Mouse (Mus musculus): ENCODE data around the gene Arid3c. TPM values are rescaled to one million over a fixed set of nuclear protein-coding genes. Genes with fewer than 3 reads are reported as not detected.
"Not testable (repeated sequence)": the region's sequence is repeated elsewhere in the genome, so short reads cannot be mapped to it uniquely, and the experiment has no call there.

Arid3c gene
- polyA plus RNA-seq, 1 experiment from 2014 or later = not detected

- not testable (repeated sequence) for ATAC-seq (ENCODE audit: insufficient read depth); H3K36me3 ChIP-seq (ENCODE audit: insufficient read depth); H3K27me3 ChIP-seq (ENCODE audit: insufficient read depth, low read length); H3K27ac ChIP-seq (ENCODE audit: low read depth); H3K9ac ChIP-seq; H3K4me1 ChIP-seq (ENCODE audit: insufficient read depth); H3K9me3 ChIP-seq (ENCODE audit: low read depth, low read length); DNase-seq; H3K4me3 ChIP-seq (ENCODE audit: low read depth, low read length)
- H3K4me2 ChIP-seq = 0 out of 2 replicates have a peak overlapping the region, but pooled peaks have one; percentile 18
- WGBS = 21% methylated on average over 4 of the region's 4 CpGs
These were observed 37.4 kb downstream of the Arid3c start for GRCm38 (mm10) chr4:41693511-41693910.

DNA sequence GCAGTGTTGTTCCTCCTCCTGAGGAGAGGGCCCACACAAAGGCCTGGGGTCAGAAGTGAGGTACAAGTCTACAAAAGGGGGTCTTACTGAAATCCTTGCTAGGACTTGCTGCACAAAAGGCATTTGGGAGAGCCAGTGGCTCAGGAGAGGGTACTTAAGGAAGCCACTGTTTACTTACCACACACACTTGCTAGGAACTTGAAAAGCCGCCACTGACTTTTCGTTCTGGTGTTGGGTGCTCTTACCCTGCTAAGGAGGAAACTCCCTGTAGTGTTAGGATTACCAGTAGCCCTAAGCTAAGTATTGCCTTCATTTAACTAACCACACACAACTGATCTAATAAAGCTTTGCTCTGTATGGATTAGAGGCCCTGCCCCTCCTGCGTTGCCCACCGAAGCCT lies 40.9 kb downstream of the Arid3c start:
- H3K27ac ChIP-seq (ENCODE audit: low read depth); DNase-seq; H3K4me1 ChIP-seq (ENCODE audit: insufficient read depth); H3K36me3 ChIP-seq (ENCODE audit: insufficient read depth); H3K4me2 ChIP-seq; H3K9ac ChIP-seq; H3K9me3 ChIP-seq (ENCODE audit: low read depth, low read length); H3K27me3 ChIP-seq (ENCODE audit: insufficient read depth, low read length); H3K4me3 ChIP-seq (ENCODE audit: low read depth, low read length): not testable (repeated sequence)
- no CpG with 5 or more reads among the region's 4 CpGs for WGBS
- peak; percentile 33; the same call in 1 of the 2 replicates for ATAC-seq (ENCODE audit: insufficient read depth)

GRCm38 (mm10) chr4:41688562-41688961 lies 42.4 kb downstream of the Arid3c start:
- not testable (repeated sequence) for H3K4me1 ChIP-seq (ENCODE audit: insufficient read depth); H3K36me3 ChIP-seq (ENCODE audit: insufficient read depth); H3K4me3 ChIP-seq (ENCODE audit: low read depth, low read length); H3K9me3 ChIP-seq (ENCODE audit: low read depth, low read length); H3K9ac ChIP-seq; H3K27me3 ChIP-seq (ENCODE audit: insufficient read depth, low read length); H3K4me2 ChIP-seq; ATAC-seq (ENCODE audit: insufficient read depth); DNase-seq
- H3K27ac ChIP-seq (ENCODE audit: low read depth) = peak overlapping the region; percentile 36; the same call in 1 of the 2 replicates
- WGBS = 44% methylated on average over 1 of the region's 1 CpGs

GRCm38 (mm10) chr4:41685882-41686492 lies 45.0 kb downstream of the Arid3c start:
- H3K4me2 ChIP-seq; H3K27ac ChIP-seq (ENCODE audit: low read depth); H3K4me3 ChIP-seq (ENCODE audit: low read depth, low read length); H3K27me3 ChIP-seq (ENCODE audit: insufficient read depth, low read length); H3K9ac ChIP-seq; H3K9me3 ChIP-seq (ENCODE audit: low read depth, low read length); DNase-seq; H3K36me3 ChIP-seq (ENCODE audit: insufficient read depth); ATAC-seq (ENCODE audit: insufficient read depth): not testable (repeated sequence)
- peaks cover 13% of the 10 kb centered on the region for H3K4me1 ChIP-seq (ENCODE audit: insufficient read depth)
- WGBS = 66% methylated on average over 9 of the region's 10 CpGs

- ATAC-seq (ENCODE audit: insufficient read depth) (peak; percentile 21; the same call in 1 of the 2 replicates), DNase-seq (peak; percentile 72)
- H3K27me3 ChIP-seq (ENCODE audit: insufficient read depth, low read length); H3K27ac ChIP-seq (ENCODE audit: low read depth); H3K9ac ChIP-seq; H3K4me3 ChIP-seq (ENCODE audit: low read depth, low read length); H3K9me3 ChIP-seq (ENCODE audit: low read depth, low read length); H3K36me3 ChIP-seq (ENCODE audit: insufficient read depth): not testable (repeated sequence)
- peaks cover 13% of the 10 kb centered on the region for H3K4me1 ChIP-seq (ENCODE audit: insufficient read depth)
- WGBS = 0% methylated on average over 13 of the region's 14 CpGs
- H3K4me2 ChIP-seq = peak overlapping the region; percentile 46; the same call in 1 of the 2 replicates
These were observed 46.0 kb downstream of the Arid3c start for GRCm38 (mm10) chr4:41684931-41685453.

DNA sequence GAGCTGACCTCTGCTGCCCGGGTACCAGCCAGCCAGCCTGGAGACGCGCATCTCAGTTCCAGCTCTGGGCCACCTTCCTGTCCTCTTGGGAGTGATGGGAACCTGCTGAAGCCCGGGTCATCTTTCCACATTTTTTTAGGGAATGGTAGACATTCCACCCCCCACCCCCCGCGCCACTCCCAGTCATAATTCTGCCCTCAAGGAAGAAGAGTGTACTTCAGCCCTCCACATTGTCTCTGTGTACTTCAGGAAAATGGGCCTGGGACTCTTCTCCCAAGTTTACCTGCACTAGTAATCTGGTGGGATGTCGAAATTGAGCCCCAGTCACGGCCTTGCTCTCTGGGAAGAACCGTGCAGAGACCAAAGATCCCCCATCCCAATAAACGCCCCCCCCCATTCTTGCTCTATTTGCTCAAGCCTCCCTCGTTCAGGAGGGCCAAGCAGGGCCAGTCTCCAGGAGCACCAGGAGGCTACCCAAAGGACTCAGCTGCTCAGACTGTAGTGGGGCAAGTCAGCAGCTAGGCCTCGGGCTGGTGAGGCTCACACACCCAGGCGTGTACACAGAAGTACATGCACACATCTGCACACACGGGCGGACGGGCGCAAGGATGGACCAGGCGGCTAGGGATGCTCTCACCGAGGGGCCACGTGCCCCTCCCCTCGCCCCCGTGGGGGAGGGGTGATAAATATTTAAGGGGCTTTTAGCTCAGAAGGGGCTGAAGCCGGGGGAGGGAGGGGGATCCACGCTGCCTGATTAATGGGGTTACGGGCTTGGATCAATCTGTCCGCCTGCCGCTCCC lies 46.6 kb downstream of the Arid3c start:
- not testable (repeated sequence) for H3K9ac ChIP-seq; H3K27me3 ChIP-seq (ENCODE audit: insufficient read depth, low read length); H3K9me3 ChIP-seq (ENCODE audit: low read depth, low read length); H3K36me3 ChIP-seq (ENCODE audit: insufficient read depth); DNase-seq
- H3K4me1 ChIP-seq (ENCODE audit: insufficient read depth) = peaks cover 18% of the 10 kb centered on the region
- WGBS = 6% methylated on average over 22 of the region's 27 CpGs
- peak; percentile 29 for ATAC-seq (ENCODE audit: insufficient read depth)
- H3K27ac ChIP-seq (ENCODE audit: low read depth) = peak overlapping the region; percentile 24; the same call in 1 of the 2 replicates
- 0 out of 2 replicates have a peak overlapping the region, but pooled peaks have one; percentile 12 for H3K4me3 ChIP-seq (ENCODE audit: low read depth, low read length)
- peak overlapping the region; percentile 46 for H3K4me2 ChIP-seq

- H3K4me3 ChIP-seq (ENCODE audit: low read depth, low read length) = not testable (repeated sequence)
- peak; percentile 55 for ATAC-seq (ENCODE audit: insufficient read depth)
- peak overlapping the region; percentile 36; the same call in 1 of the 2 replicates for H3K4me2 ChIP-seq
These were observed 47.6 kb downstream of the Arid3c start for GRCm38 (mm10) chr4:41683303-41683702.

More at GRCm38 (mm10) chr4:41683303-41683702, 47.6 kb downstream of the Arid3c start:
- peaks cover 28% of the 10 kb centered on the region for H3K4me1 ChIP-seq (ENCODE audit: insufficient read depth)
- not testable (repeated sequence) for H3K9ac ChIP-seq; H3K27me3 ChIP-seq (ENCODE audit: insufficient read depth, low read length); H3K27ac ChIP-seq (ENCODE audit: low read depth); H3K9me3 ChIP-seq (ENCODE audit: low read depth, low read length); H3K36me3 ChIP-seq (ENCODE audit: insufficient read depth)
- DNase-seq = peak; percentile 55
- 0% methylated on average over 2 of the region's 27 CpGs for WGBS

All from lung, embryonic 14.5 days (tissue).